Mouse (Mus musculus): ENCODE measurements around the gene Crb2. TPM values are rescaled to one million over a fixed set of nuclear protein-coding genes. Genes with fewer than 3 reads are reported as not detected.
A peak's percentile ranks its signal among the peaks of the same experiment; 100 is the strongest.

Gene Crb2
- total RNA-seq, 1 experiment from 2014 or later, result 0.38 TPM

GRCm38 (mm10) chr2:37789029-37789428 is 13.0 kb downstream of the Crb2 start:
- no peak for ATAC-seq (replicated peaks; ENCODE audit: insufficient number of reproducible peaks, low FRiP score, low TSS enrichment, poor library complexity, severe bottlenecking)

GRCm38 (mm10) chr2:37789995-37790394 is 13.9 kb downstream of the Crb2 start:
- ATAC-seq (replicated peaks; ENCODE audit: insufficient number of reproducible peaks, low FRiP score, low TSS enrichment, poor library complexity, severe bottlenecking), result no peak

GRCm38 (mm10) chr2:37790738-37791137 is 14.7 kb downstream of the Crb2 start:
- no peak for ATAC-seq (replicated peaks; ENCODE audit: insufficient number of reproducible peaks, low FRiP score, low TSS enrichment, poor library complexity, severe bottlenecking)

GRCm38 (mm10) chr2:37791340-37791739 is 15.3 kb downstream of the Crb2 start:
- no peak for ATAC-seq (replicated peaks; ENCODE audit: insufficient number of reproducible peaks, low FRiP score, low TSS enrichment, poor library complexity, severe bottlenecking)

GRCm38 (mm10) chr2:37796021-37796420 is 20.0 kb downstream of the Crb2 start:
- ATAC-seq (replicated peaks; ENCODE audit: insufficient number of reproducible peaks, low FRiP score, low TSS enrichment, poor library complexity, severe bottlenecking), result no peak

- ATAC-seq (replicated peaks; ENCODE audit: insufficient number of reproducible peaks, low FRiP score, low TSS enrichment, poor library complexity, severe bottlenecking), result no peak
Measured at GRCm38 (mm10) chr2:37797046-37797445, 21.0 kb downstream of the Crb2 start.

GRCm38 (mm10) chr2:37799137-37799536 is 23.1 kb downstream of the Crb2 start:
- no peak for ATAC-seq (replicated peaks; ENCODE audit: insufficient number of reproducible peaks, low FRiP score, low TSS enrichment, poor library complexity, severe bottlenecking)

- ATAC-seq (replicated peaks; ENCODE audit: insufficient number of reproducible peaks, low FRiP score, low TSS enrichment, poor library complexity, severe bottlenecking), result no peak
Measured at GRCm38 (mm10) chr2:37801687-37802086, 25.6 kb downstream of the Crb2 start.

- 0 out of 2 replicates have a peak, but pooled peaks have one; percentile 42 for ATAC-seq (replicated peaks; ENCODE audit: insufficient number of reproducible peaks, low FRiP score, low TSS enrichment, poor library complexity, severe bottlenecking)
Measured at GRCm38 (mm10) chr2:37802610-37803212, 26.7 kb downstream of the Crb2 start.

- ATAC-seq (replicated peaks; ENCODE audit: insufficient number of reproducible peaks, low FRiP score, low TSS enrichment, poor library complexity, severe bottlenecking), result no peak
Measured at GRCm38 (mm10) chr2:37811682-37812081, 35.6 kb downstream of the Crb2 start.

GRCm38 (mm10) chr2:37812401-37812800 is 36.4 kb downstream of the Crb2 start:
- no peak for ATAC-seq (replicated peaks; ENCODE audit: insufficient number of reproducible peaks, low FRiP score, low TSS enrichment, poor library complexity, severe bottlenecking)

- ATAC-seq (replicated peaks; ENCODE audit: insufficient number of reproducible peaks, low FRiP score, low TSS enrichment, poor library complexity, severe bottlenecking), result no peak
Measured at GRCm38 (mm10) chr2:37814820-37815361, 38.8 kb downstream of the Crb2 start.

- peak; percentile 41; the same call in 1 of the 2 replicates for ATAC-seq (replicated peaks; ENCODE audit: insufficient number of reproducible peaks, low FRiP score, low TSS enrichment, poor library complexity, severe bottlenecking)
Measured at GRCm38 (mm10) chr2:37815676-37816075, 39.6 kb downstream of the Crb2 start.

GRCm38 (mm10) chr2:37818761-37819525 is 42.9 kb downstream of the Crb2 start:
- ATAC-seq (replicated peaks; ENCODE audit: insufficient number of reproducible peaks, low FRiP score, low TSS enrichment, poor library complexity, severe bottlenecking), result no peak

- no peak for ATAC-seq (replicated peaks; ENCODE audit: insufficient number of reproducible peaks, low FRiP score, low TSS enrichment, poor library complexity, severe bottlenecking)
Measured at GRCm38 (mm10) chr2:37819526-37820152, 43.6 kb downstream of the Crb2 start.

GRCm38 (mm10) chr2:37822122-37822521 is 46.1 kb downstream of the Crb2 start:
- ATAC-seq (replicated peaks; ENCODE audit: insufficient number of reproducible peaks, low FRiP score, low TSS enrichment, poor library complexity, severe bottlenecking), result no peak

GRCm38 (mm10) chr2:37823826-37824225 is 47.8 kb downstream of the Crb2 start:
- ATAC-seq (replicated peaks; ENCODE audit: insufficient number of reproducible peaks, low FRiP score, low TSS enrichment, poor library complexity, severe bottlenecking), result no peak

- no peak for ATAC-seq (replicated peaks; ENCODE audit: insufficient number of reproducible peaks, low FRiP score, low TSS enrichment, poor library complexity, severe bottlenecking)
Measured at GRCm38 (mm10) chr2:37829758-37830275, 53.8 kb downstream of the Crb2 start.

GRCm38 (mm10) chr2:37832253-37832652 is 56.2 kb downstream of the Crb2 start:
- no peak for ATAC-seq (replicated peaks; ENCODE audit: insufficient number of reproducible peaks, low FRiP score, low TSS enrichment, poor library complexity, severe bottlenecking)

Measured in monocyte, adult 5-6 weeks (primary cell).